Mouse (Mus musculus) CH12.LX (cell line): ENCODE results near the gene Vmn1r239-ps. TPM values are rescaled to one million over a fixed set of nuclear protein-coding genes. Genes with fewer than 3 reads are reported as not detected.
"Not testable (repeated sequence)": the region's sequence is repeated elsewhere in the genome, so short reads cannot be mapped to it uniquely, and the experiment has no call there.

Experiments
- DNase-seq: peaks from one replicate; pipeline ENCODE4 v3.0.0-alpha.2; 2013; ENCODE audit errors: extremely low read depth
- H3K27ac ChIP-seq: 2 replicates; pipeline ENCODE4 v1.5.1; 2012; ENCODE audit warnings: low read depth, mild to moderate bottlenecking, control low read depth, moderate library complexity; ENCODE audit not compliant: insufficient read depth
- H3K27me3 ChIP-seq: replicated peaks from 2 replicates; pipeline ENCODE3; 2012; ENCODE audit warnings: inconsistent platforms
- H3K36me3 ChIP-seq, 2 experiments: replicated peaks in 1 of 2; 2 replicates each; pipeline versions ENCODE3 to v1.6.1; 2012; ENCODE audit warnings: inconsistent platforms in 1 of 2, low read length in 1 of 2, mild to moderate bottlenecking in 1 of 2, mixed read lengths in 1 of 2, moderate library complexity in 1 of 2; ENCODE audit not compliant: control insufficient read depth in 1 of 2, insufficient read depth in 1 of 2
- H3K4me1 ChIP-seq, 2 experiments: 2 replicates each; pipeline ENCODE4 v1.6.1; 2012; ENCODE audit warnings: inconsistent platforms in 1 of 2, moderate library complexity in 1 of 2; ENCODE audit not compliant: insufficient read depth in 2 of 2, control insufficient read depth in 1 of 2
- H3K4me2 ChIP-seq: 2 replicates; pipeline ENCODE4 v1.6.1; 2012; ENCODE audit warnings: low read depth, mild to moderate bottlenecking, control low read depth; ENCODE audit not compliant: poor library complexity, insufficient read depth, severe bottlenecking
- H3K4me3 ChIP-seq, 3 experiments: fragments of 150-350 bp in 1 of 3; sonication (generic) in 1 of 3; replicated peaks in 1 of 3; 2 replicates each; pipeline versions ENCODE3 to v1.5.1; 2011 to 2012; ENCODE audit warnings: low read depth in 2 of 3, low read length in 2 of 3, mild to moderate bottlenecking in 2 of 3, moderate library complexity in 2 of 3, control low read depth in 1 of 3, improper control_type of control experiment in 1 of 3, inconsistent platforms in 1 of 3, mixed read lengths in 1 of 3; ENCODE audit not compliant: poor library complexity in 1 of 3
- H3K79me2 ChIP-seq: replicated peaks from 2 replicates; pipeline ENCODE4 v1.6.1; 2012; ENCODE audit warnings: mild to moderate bottlenecking, moderate library complexity; ENCODE audit not compliant: control insufficient read depth, poor library complexity, insufficient read depth, severe bottlenecking; ENCODE audit errors: extremely low read depth
- H3K9ac ChIP-seq: 2 replicates; pipeline ENCODE4 v1.6.1; 2012; ENCODE audit warnings: low read depth, mild to moderate bottlenecking, control low read depth, moderate library complexity; ENCODE audit not compliant: insufficient read depth
- H3K9me3 ChIP-seq: replicated peaks from 2 replicates; pipeline ENCODE3; 2012; ENCODE audit warnings: low read length, inconsistent platforms, mixed read lengths
- BHLHE40 ChIP-seq: IDR thresholded peaks from 2 replicates; pipeline ENCODE4 v1.6.1; 2011; ENCODE audit warnings: mild to moderate bottlenecking, low read depth, low read length, improper control_type of control experiment
- CHD1 ChIP-seq: IDR thresholded peaks from 2 replicates; pipeline ENCODE4 v1.6.1; 2012; ENCODE audit warnings: low read depth, low read length, improper control_type of control experiment, inconsistent platforms
- CHD2 ChIP-seq: IDR thresholded peaks from 2 replicates; pipeline ENCODE4 v1.6.1; 2011; ENCODE audit warnings: low read length, improper control_type of control experiment
- E2F4 ChIP-seq: IDR thresholded peaks from 2 replicates; pipeline ENCODE4 v1.6.1; 2011; ENCODE audit warnings: low read depth, low read length, improper control_type of control experiment; ENCODE audit not compliant: insufficient replicate concordance
- ELF1 ChIP-seq: IDR thresholded peaks from 2 replicates; pipeline ENCODE4 v1.6.1; 2014; ENCODE audit warnings: low read depth, mild to moderate bottlenecking, inconsistent platforms, low read length, improper control_type of control experiment
- EP300 ChIP-seq: IDR thresholded peaks from 2 replicates; pipeline ENCODE4 v1.6.1; 2011; ENCODE audit warnings: low read length, improper control_type of control experiment
- IRF4 ChIP-seq: IDR thresholded peaks from 2 replicates; pipeline ENCODE4 v1.6.1; 2014; ENCODE audit warnings: low read depth, mild to moderate bottlenecking, inconsistent platforms, low read length, improper control_type of control experiment
- MAFK ChIP-seq: IDR thresholded peaks from 2 replicates; pipeline ENCODE4 v1.6.1; 2011; ENCODE audit warnings: low read length, improper control_type of control experiment; ENCODE audit not compliant: insufficient replicate concordance
- MAZ ChIP-seq: IDR thresholded peaks from 2 replicates; pipeline ENCODE4 v1.6.1; 2012; ENCODE audit warnings: low read depth, mild to moderate bottlenecking, inconsistent platforms, low read length, improper control_type of control experiment, moderate library complexity
- MYC ChIP-seq: IDR thresholded peaks from 2 replicates; pipeline ENCODE4 v1.6.1; 2011; ENCODE audit warnings: low read depth, mild to moderate bottlenecking, improper control_type of control experiment, low read length
- NRF1 ChIP-seq: IDR thresholded peaks from 2 replicates; pipeline ENCODE4 v1.6.1; 2014; ENCODE audit warnings: low read depth, mild to moderate bottlenecking, inconsistent platforms, low read length, improper control_type of control experiment, moderate library complexity
- POLR2A ChIP-seq: IDR thresholded peaks from 2 replicates; pipeline ENCODE4 v1.6.1; 2011; ENCODE audit warnings: low read depth, mild to moderate bottlenecking, improper control_type of control experiment, low read length
- RCOR1 ChIP-seq: conservative IDR thresholded peaks from 2 replicates; pipeline ENCODE4 v1.6.1; 2012; ENCODE audit warnings: low read depth, mild to moderate bottlenecking, inconsistent platforms, low read length, improper control_type of control experiment
- SIN3A ChIP-seq: IDR thresholded peaks from 2 replicates; pipeline ENCODE4 v1.6.1; 2012; ENCODE audit warnings: low read length, improper control_type of control experiment, inconsistent platforms
- SMC3 ChIP-seq: IDR thresholded peaks from 2 replicates; pipeline ENCODE4 v1.6.1; 2011; ENCODE audit warnings: low read depth, low read length, improper control_type of control experiment
- TBP ChIP-seq: conservative IDR thresholded peaks from 2 replicates; pipeline ENCODE4 v1.6.1; 2011; ENCODE audit warnings: low read depth, low read length, improper control_type of control experiment
- UBTF ChIP-seq: IDR thresholded peaks from 2 replicates; pipeline ENCODE4 v1.6.1; 2012; ENCODE audit warnings: low read depth, mild to moderate bottlenecking, inconsistent platforms, low read length, improper control_type of control experiment, moderate library complexity
- dilution Hi-C: fragments of 300-500 bp; cut with MboI; formaldehyde crosslinking; loops from 2 replicates; pipeline ENCODE4 v1.14.3; 2020; ENCODE audit warnings: low sequenced_read_pairs; ENCODE audit not compliant: extremely low pct_unique_long_range_greater_than_20kb, extremely low pct_ligation_motif_present
- in situ Hi-C: fragments of 300-500 bp; cut with MboI; formaldehyde crosslinking; loops from 3 replicates; pipeline ENCODE4 v1.14.3; 2019; ENCODE audit warnings: low sequenced_read_pairs, low pct_ligation_motif_present, low pct_unique_long_range_greater_than_20kb, mixed read lengths
- polyA plus RNA-seq: library from polyadenylated mRNA; unstranded; fragments of >175 nt; gene quantifications from 2 replicates; pipeline ENCODE4 v1.2.1, GENCODE M21; 2012; ENCODE audit warnings: low read depth; ENCODE audit not compliant: insufficient read length
- total RNA-seq, 2 experiments: library from RNA; depleted of rRNA; stranded (reverse); fragments of 300-350 nt in 1 of 2; fragments of >200 nt in 1 of 2; gene quantifications; 2 replicates each; pipeline ENCODE4 v1.2.3; 2012 to 2014

The Vmn1r239-ps gene
- total RNA-seq (2012; rRNA removed) (not detected in 2 replicates), total RNA-seq (2014; rRNA removed) (not detected in 2 replicates), polyA plus RNA-seq (not detected in 2 replicates)

DNA sequence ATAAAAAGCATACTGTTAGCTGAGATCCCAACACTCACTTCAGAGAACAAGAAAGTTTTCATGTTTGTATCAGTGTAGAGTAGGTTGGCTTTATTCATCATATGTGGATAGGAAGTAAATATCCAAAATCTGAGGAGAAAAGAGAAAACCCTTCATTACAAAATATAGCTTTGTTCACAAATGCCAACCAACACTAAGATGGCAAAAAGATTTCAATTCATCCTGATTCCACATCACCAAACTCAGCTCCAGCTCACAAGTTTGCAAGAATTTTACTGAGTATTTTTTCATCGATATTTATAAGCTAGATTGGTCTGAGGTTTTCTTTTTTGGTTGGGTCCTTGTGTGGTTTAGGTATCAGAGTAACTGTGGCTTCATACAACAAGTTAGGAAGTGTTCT is at the start of gene Vmn1r239-ps:
Gene Vmn1r239-ps, minus strand, starts transcription at position 101 of the 400 bp plus-strand sequence.
- DNase-seq, H3K9ac ChIP-seq, H3K4me1 ChIP-seq, in situ Hi-C loops, H3K4me3 ChIP-seq, H3K79me2 ChIP-seq, H3K4me2 ChIP-seq, H3K27me3 ChIP-seq, H3K36me3 ChIP-seq, dilution Hi-C loops, H3K27ac ChIP-seq, H3K9me3 ChIP-seq: not testable (repeated sequence)

DNA sequence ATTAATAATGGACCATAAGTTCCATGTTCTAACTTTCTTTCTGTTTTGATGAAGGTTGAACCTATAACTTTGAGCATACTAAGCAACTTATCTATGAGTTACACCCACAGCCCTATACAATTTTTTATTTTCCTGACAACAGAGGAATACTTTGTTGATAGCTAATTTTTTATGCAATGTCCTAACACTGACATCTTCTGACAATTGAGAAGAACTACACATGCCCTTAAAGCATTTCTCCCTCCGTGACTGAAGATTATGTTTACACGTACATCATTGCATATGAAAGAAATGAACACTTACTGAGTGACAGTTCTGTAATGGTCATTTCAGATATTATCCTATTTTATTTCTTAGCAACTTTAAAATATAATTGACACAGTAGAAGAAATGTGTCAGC is 36.0 kb upstream of the Vmn1r239-ps start:
- Histone ChIP-seq H3K79me2 (no peaks in the 10 kb centered on the region), H3K9me3 (no peaks in the 10 kb centered on the region), H3K36me3 (no peaks in the 10 kb centered on the region), H3K4me2 (no peak overlapping the region), H3K27ac (no peak overlapping the region), H3K27me3 (no peaks in the 10 kb centered on the region), H3K4me3 (no peak overlapping the region), H3K4me1 (no peaks in the 10 kb centered on the region), H3K9ac (no peak overlapping the region)
- in situ Hi-C loops (no loop called here), dilution Hi-C loops (no loop called here)
- no peak for TF ChIP-seq POLR2A
- no peak for DNase-seq

GRCm38 (mm10) chrX:147443386-147443785 is 10.1 kb downstream of the Vmn1r239-ps start:
- Histone ChIP-seq H3K4me3 (no peak overlapping the region), H3K9me3 (no peaks in the 10 kb centered on the region), H3K36me3 (no peaks in the 10 kb centered on the region), H3K4me2 (no peak overlapping the region), H3K79me2 (no peaks in the 10 kb centered on the region), H3K9ac (no peak overlapping the region), H3K27ac (no peak overlapping the region), H3K4me1 (no peaks in the 10 kb centered on the region), H3K27me3 (no peaks in the 10 kb centered on the region)
- no peak for TF ChIP-seq IRF4
- TF ChIP-seq E2F4 = no peak
- no peak for TF ChIP-seq CHD1
- no peak for TF ChIP-seq UBTF
- TF ChIP-seq EP300 = no peak
- TF ChIP-seq MYC = no peak
- no peak for TF ChIP-seq BHLHE40
- no peak for TF ChIP-seq RCOR1
- no peak for TF ChIP-seq POLR2A
- TF ChIP-seq MAZ = no peak
- TF ChIP-seq ELF1 = no peak
- no peak for TF ChIP-seq NRF1
- no peak for TF ChIP-seq SIN3A
- no peak for TF ChIP-seq MAFK
- TF ChIP-seq CHD2 = no peak
- TF ChIP-seq TBP = no peak
- TF ChIP-seq SMC3 = no peak
- dilution Hi-C loops (no loop called here), in situ Hi-C loops (no loop called here)
- no peak for DNase-seq
